Mouse (Mus musculus): ENCODE measurements around the gene 2610021A01Rik. TPM values are rescaled to one million over a fixed set of nuclear protein-coding genes. Genes with fewer than 3 reads are reported as not detected.
"Not testable (repeated sequence)": the region's sequence is repeated elsewhere in the genome, so short reads cannot be mapped to it uniquely, and the experiment has no call there.

Gene 2610021A01Rik
- polyA plus RNA-seq, 1 experiment from 2014 or later: 10.2 TPM

- not testable (repeated sequence) for H3K27me3 ChIP-seq (ENCODE audit: insufficient read depth, poor library complexity, severe bottlenecking); DNase-seq (ENCODE audit: low spot score); H3K4me1 ChIP-seq (replicated peaks); H3K27ac ChIP-seq; H3K4me3 ChIP-seq; H3K36me3 ChIP-seq
- 60% methylated on average over 1 of the region's 1 CpGs for WGBS
- peaks cover 17% of the 10 kb centered on the region for H3K9me3 ChIP-seq
These were observed 75.3 kb downstream of the 2610021A01Rik start for GRCm38 (mm10) chr7:41674326-41674725.

Other genes starting within 250 kb of the 2610021A01Rik start
- gene AI987944, start 205.9 kb upstream of the 2610021A01Rik start, polyA plus RNA-seq (2016; fragmentation: Nextera tagmentation; extraction: Ambion mirVana): 8.6 and 12.2 TPM in 2 replicates
- 0.15 and 0.17 TPM in 2 replicates for gene Vmn2r57, start 150.5 kb upstream of the 2610021A01Rik start, polyA plus RNA-seq (2016; fragmentation: Nextera tagmentation; extraction: Ambion mirVana)
- gene Gm20449, start 99.8 kb upstream of the 2610021A01Rik start, polyA plus RNA-seq (2016; fragmentation: Nextera tagmentation; extraction: Ambion mirVana): 0.05 TPM in 1 of 2 replicates, not detected in the other
- gene AW146154, start 99.3 kb upstream of the 2610021A01Rik start, polyA plus RNA-seq (2016; fragmentation: Nextera tagmentation; extraction: Ambion mirVana): 7.7 and 11.3 TPM in 2 replicates
- not detected in 2 replicates for gene Gm6871, start 25.6 kb upstream of the 2610021A01Rik start, polyA plus RNA-seq (2016; fragmentation: Nextera tagmentation; extraction: Ambion mirVana)
- gene Zfp788, start 34.0 kb downstream of the 2610021A01Rik start, polyA plus RNA-seq (2016; fragmentation: Nextera tagmentation; extraction: Ambion mirVana): 9.7 and 13.8 TPM in 2 replicates